Mouse (Mus musculus) lung, postnatal 14 days (tissue): Measurements from ENCODE around the gene Pard3b.

ENCODE experiments used
- DNase-seq: peaks from one replicate; pipeline ENCODE4 v3.0.0; 2021

The Pard3b gene

GRCm38 (mm10) chr1:61638347-61639111, at the start of gene Pard3b:
Gene Pard3b (plus strand): TSS chr1:61638824.
- peak; percentile 76 for DNase-seq

GRCm38 (mm10) chr1:61616176-61616575, 22.4 kb upstream of the Pard3b start:
- no peak for DNase-seq

- no peak for DNase-seq
Observed at GRCm38 (mm10) chr1:61620651-61621050, 18.0 kb upstream of the Pard3b start.

DNA sequence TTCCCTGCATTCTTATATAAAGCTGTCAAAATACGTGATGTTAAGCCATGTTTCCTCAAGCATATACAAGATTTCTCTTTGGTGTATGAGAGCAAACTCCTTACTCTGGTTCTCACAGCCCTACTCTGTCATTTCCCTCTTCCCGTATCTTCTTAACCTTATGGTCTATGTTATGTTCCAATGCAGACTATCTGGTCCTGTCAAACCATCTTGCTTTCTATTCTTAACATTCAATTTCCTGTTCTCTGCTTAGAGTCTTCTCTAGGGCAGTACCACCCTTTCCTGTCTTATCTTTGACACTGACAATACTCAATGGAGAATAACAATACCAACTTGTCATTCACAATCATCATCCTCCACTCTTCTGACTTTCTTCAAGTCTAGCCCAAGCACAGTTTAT, 8.8 kb upstream of the Pard3b start:
- no peak for DNase-seq

GRCm38 (mm10) chr1:61639114-61640093, 780 bp downstream of the Pard3b start:
- peak; percentile 26 for DNase-seq

- peak; percentile 3 for DNase-seq
Observed at GRCm38 (mm10) chr1:61641880-61642279, 3.3 kb downstream of the Pard3b start.

DNA sequence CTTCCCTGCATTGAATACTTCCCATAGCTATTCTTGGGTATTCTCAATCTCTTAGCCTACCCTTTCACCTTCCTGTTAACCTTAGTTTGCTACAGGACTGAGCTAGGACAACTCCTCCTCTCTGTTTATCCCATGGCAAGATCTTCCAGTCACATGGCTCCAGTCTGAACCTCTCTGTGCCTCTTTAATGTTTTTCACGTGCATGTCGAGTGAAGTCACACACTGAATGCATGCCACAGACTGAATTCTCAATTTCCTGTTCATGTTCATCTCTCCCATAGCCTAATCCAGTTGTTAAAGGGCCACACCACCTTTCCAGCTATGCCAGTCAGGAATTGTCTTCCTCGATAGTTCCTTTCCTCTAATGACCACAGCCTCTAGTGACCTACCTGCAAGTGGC, 6.4 kb downstream of the Pard3b start:
- DNase-seq, result no peak

DNA sequence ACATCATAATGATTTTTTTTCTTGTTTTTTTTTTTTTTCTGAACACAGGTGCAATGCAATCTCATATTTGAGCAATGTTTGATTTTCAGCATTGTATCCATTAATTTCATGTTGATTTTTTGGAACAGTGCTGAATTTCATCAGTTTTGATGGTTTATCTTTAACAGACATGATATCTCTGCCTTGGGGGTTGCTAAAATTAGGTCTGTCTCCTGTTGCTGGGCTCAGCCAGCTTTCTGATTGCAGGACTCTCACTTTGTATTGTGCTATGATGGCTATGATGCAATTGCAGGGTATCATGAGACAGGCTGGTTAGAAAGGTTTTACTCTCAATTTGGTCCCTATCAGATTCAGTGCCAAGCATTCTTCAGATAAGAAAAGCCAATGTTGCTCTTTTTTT, 11.3 kb downstream of the Pard3b start:
- DNase-seq, result no peak

GRCm38 (mm10) chr1:61651454-61652271, 13.0 kb downstream of the Pard3b start:
- DNase-seq, result no peak

DNA sequence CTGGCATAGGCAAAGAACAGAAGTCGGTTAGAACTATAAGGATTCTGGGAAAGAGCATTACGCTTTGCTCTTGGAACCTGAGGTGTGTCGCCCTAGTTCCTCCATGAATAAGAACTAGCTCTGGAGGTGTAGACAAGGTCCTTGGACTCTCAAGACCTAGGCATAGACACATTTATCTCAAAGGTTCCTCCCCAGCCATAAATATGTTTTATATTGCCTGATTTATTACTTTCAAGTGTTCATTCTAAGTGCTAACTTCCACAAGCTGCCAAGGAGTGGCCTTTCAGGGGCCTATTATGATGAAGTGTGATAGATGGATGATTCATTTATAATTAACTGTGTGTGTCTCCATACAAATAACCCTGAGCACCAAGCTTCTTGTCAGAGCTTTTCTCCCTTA, 19.1 kb downstream of the Pard3b start:
- no peak for DNase-seq

DNA sequence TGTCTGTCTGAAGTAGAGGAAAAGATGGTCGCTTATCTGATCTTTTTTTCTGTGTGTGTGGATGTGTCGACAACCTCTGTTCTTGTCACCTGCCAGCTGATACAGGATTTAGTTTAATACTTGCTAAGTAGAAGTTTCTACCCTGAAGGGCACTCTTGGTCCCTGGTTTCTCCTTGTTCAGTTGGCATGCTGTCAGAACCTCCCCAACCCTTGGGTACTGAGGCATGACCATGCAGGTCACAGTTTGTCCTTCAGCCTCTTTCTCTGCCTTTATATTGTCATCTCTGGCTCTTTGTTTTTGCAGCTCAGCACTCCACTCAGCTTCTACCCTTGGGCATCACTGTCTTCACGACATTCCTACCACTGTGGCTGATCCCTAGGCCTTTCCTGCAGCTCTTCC, 21.3 kb downstream of the Pard3b start:
- DNase-seq, result no peak

DNA sequence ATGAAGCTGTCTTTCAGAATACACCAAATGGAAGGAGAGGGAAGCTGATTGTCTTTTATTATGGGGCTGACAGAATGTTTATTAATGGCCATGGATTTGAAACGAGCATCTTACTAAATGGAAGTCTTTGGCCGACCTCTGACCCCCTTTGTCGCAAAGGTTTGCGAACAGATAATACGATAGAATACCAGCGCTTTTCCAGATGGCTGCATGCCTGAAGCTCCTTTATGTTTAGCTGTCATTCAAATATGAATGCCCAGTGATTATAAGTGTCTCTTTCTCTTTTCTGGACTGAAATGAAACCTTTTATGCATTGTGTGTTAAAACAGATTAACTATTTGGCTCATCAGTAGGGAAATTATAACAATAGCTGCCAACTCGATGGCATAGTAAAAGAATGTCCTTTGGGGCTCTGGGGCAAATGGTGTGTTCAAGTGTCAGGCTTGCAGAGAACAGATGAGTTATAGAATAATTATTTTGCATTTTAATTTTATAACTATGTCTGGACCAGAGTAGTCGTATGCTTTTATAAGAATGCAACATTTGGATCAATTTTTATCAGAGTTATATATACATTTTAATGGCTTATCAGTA, 46.7 kb downstream of the Pard3b start:
- no peak for DNase-seq

- DNase-seq, result no peak
Observed at GRCm38 (mm10) chr1:61685921-61686320, 47.3 kb downstream of the Pard3b start.

- DNase-seq, result no peak
Observed at GRCm38 (mm10) chr1:61688301-61688700, 49.7 kb downstream of the Pard3b start.

DNA sequence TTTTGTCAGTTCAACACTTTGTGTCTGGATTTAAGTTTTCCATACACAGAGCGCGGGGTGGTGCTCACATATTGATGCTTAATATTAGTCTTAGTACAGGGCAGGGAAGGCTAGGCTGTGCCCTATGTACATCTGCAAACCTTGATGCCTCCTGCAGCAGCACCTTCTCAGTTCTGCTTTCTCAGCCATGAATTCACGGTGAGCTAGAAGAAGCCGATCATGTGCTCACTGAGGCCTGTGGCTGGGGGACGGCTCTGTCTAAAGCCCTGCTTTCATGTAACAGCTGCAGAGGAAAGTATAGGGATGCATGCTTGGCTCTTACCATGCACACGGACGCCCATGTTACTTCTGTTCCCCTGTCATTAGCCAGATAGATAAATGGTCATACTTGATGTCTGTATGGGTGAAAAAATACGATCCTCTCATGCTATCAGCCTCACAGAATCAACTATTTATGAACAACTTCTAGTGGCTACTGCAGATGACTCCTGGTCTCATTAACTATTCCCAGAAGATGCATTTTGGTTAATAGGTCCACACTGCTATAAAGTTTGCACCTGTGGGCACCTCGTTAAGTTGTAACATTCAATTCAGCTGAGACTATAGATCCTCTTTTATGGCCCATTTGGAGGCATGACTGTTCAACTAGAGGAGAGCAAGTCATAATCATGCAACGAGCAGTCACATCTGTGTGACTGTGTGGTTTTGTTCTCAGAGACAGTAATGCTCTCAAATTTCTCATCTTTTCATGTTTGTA, 60.0 kb downstream of the Pard3b start:
- DNase-seq, result no peak

GRCm38 (mm10) chr1:61709812-61710211, 71.2 kb downstream of the Pard3b start:
- no peak for DNase-seq

- DNase-seq, result no peak
Observed at GRCm38 (mm10) chr1:61711523-61711922, 72.9 kb downstream of the Pard3b start.

DNA sequence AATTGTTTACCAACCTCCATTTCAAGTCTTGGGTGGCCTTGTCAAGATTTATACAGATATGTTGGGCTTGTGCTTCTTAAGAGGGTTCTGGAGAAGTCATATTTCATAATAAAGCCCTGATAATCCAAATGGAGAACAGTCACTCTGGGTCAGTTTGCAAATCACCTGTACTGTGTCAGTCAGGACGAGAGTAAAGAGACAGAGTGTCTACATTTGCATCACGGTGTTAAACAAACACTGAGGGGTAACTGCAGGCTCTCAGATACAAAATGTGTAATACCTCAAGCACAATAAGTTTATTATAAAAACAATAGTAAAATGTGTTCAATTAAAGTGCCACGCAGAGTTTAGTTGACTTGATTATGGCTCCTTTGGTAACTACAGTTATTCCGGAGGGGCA, 91.0 kb downstream of the Pard3b start:
- DNase-seq, result no peak

- DNase-seq, result no peak
Observed at GRCm38 (mm10) chr1:61736550-61736949, 97.9 kb downstream of the Pard3b start.

DNA sequence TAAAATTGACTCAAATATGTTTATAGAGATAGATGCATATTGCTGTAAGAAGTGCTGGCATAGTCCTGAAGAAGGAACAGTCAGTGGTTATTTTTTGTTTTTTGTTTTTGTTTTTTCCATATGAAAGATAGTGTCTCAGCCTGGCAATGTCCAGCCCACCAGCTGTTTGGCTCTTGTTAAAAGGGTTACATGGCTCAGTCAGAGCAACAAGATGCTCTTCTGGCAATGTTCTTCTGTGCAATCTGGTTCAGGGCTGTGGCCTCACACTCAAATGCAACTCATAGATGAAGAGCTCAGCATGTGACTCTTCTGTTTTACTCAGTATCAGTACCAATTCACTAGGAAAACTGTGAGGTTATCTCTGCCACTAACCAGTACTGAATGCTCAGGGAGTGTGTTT, 104.2 kb downstream of the Pard3b start:
- DNase-seq, result no peak

- no peak for DNase-seq
Observed at GRCm38 (mm10) chr1:61747481-61747880, 108.9 kb downstream of the Pard3b start.

DNA sequence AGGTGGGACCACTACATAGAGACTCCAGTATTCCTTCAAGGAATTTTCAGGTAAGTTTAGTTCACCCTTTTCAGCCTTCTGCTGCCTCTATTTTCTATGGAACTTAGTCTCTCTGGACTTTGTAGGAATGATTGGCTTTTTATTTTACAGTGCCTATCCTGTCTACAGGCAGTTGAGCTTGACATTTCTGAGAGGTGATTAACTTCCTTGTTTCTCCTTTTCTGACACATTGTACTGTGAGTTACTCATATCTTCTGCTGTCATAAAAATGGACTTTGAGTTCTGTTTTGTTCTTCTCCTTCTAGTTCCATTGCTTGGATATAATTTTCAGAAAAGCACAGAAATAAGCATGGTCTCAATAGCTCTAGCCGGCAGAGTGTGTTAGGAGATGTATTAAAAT, 112.4 kb downstream of the Pard3b start:
- no peak for DNase-seq
